Mouse (Mus musculus) liver, adult (tissue): Measurements from ENCODE around the gene Riok1.
A peak's percentile ranks its signal among the peaks of the same experiment; 100 is the strongest.

Source experiments
- GATA4 ChIP-seq: IDR thresholded peaks from 2 replicates; pipeline ENCODE4 v1.6.1; 2014; ENCODE audit warnings: mild to moderate bottlenecking, low read length; ENCODE audit not compliant: insufficient replicate concordance

The Riok1 gene

GRCm38 (mm10) chr13:38027618-38028248, 9.1 kb upstream of the Riok1 start:
- no peak for TF ChIP-seq GATA4

- TF ChIP-seq GATA4 = no peak
These were observed 8.4 kb upstream of the Riok1 start for GRCm38 (mm10) chr13:38028407-38028806.

DNA sequence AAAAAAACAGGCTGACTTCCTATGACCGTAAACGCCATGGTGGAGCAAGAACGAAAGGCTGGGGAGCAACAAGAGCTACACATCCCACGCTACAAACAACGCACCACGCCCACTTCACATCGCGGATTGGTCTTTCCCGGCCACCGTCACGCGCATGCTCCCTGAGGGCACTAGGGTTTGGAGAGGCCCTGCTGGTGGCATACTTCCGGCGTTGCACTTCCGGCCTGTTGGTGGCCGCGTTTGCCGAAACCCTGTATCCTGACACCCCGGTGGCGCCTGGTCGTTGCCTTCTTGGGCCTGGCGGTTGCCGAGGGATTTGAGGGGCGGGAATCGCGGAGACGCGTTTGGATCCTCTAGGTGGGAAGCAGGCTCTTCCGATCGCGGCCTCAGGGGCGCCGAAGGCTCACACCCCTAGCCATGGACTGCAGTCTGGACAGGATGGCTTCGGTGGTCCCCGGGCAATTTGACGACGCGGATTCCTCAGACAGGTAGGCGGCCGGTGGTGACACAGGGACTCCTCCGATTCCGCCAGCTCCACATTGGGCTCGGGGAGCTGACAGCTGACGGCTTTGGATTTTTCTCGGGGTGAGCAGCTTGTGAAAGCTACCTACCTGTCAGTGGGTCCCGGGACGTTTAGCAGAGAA, 371 bp downstream of the Riok1 start, which contains the start of gene Cage1:
Cage1 (minus strand) TSS at position 26 of the 644 bp plus-strand sequence.
- TF ChIP-seq GATA4 = peak; percentile 37; the same call in 1 of the 2 replicates

DNA sequence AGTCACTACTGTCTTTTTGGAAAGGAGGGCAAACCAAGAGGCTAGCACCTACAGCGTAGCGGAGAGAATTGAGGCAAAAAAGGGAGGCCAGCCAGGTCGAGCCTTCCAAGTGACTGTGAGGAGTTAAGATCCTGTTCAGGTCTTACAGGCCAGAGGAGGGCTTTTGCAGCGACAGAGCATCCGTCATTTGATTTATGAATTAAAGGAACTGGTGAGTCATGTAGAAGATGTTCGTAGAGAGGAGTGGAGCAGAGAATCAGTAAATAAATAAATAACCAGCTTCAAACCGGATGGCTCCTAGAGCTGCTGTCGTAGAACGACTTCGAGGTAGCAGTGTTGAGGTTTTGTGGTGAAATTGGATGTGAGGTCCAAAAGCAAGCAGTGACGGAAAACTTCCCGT, 1.0 kb downstream of the Riok1 start:
- TF ChIP-seq GATA4 = no peak

GRCm38 (mm10) chr13:38049888-38050287, 13.1 kb downstream of the Riok1 start:
- TF ChIP-seq GATA4 = no peak

GRCm38 (mm10) chr13:38062678-38063077, 25.9 kb downstream of the Riok1 start:
- TF ChIP-seq GATA4 = no peak

DNA sequence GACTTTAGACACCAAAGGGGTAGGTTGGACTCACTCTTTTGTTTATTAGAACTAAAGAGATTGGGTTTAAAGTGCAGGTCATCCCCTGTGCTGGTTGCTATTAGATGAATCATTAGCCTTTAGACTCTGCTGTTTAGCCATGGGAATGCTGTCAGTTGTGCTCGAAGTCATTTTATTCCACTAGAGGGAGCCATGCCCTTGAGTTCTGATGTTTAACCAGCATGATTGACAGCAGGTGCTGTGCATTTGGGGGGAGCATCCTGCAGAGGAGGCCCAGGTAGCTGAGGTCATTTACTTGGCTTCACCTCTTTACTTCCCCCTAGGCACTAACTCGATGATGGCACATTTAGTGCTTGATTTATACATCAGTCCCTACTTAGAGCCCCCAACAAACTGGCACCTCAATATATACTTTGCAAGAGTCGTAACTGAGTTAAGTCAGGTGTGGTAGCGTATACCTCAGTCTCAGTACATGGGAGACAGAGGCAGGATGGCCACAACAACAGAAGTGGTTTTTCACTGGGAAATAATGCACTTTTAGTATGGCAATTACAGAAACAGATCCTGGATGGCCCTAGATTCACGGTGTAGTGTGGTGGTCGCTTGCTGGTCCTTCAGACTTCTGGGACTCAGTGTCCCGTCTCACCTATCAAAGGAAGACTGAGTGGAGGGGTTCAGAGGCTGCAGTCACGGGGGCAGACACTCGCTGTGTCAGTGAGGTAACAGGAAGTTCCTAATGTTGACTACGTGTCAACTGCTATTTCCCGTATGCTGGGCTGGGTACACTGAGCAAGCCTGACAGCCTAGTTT, 28.3 kb downstream of the Riok1 start:
- TF ChIP-seq GATA4 = no peak

DNA sequence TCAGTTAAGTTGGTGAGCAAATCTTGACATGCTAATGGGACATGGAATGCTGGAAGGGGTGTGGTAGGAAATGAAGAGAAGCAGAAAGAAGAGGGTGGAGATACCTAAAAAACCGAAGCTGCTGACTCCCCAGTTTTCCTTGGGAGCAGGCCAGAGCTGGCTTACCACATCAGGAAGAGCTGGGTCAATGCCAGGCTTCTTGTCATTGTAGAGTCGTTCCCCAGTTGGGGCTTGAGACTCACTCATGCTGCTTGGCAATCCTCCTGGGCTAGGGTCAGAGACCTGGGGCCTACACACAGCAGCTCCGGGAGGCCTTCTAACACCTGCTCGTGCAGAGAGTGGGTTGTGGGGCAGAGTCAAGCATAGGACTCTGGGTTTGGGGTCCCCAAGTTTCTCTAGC, 34.1 kb downstream of the Riok1 start:
- no peak for TF ChIP-seq GATA4

DNA sequence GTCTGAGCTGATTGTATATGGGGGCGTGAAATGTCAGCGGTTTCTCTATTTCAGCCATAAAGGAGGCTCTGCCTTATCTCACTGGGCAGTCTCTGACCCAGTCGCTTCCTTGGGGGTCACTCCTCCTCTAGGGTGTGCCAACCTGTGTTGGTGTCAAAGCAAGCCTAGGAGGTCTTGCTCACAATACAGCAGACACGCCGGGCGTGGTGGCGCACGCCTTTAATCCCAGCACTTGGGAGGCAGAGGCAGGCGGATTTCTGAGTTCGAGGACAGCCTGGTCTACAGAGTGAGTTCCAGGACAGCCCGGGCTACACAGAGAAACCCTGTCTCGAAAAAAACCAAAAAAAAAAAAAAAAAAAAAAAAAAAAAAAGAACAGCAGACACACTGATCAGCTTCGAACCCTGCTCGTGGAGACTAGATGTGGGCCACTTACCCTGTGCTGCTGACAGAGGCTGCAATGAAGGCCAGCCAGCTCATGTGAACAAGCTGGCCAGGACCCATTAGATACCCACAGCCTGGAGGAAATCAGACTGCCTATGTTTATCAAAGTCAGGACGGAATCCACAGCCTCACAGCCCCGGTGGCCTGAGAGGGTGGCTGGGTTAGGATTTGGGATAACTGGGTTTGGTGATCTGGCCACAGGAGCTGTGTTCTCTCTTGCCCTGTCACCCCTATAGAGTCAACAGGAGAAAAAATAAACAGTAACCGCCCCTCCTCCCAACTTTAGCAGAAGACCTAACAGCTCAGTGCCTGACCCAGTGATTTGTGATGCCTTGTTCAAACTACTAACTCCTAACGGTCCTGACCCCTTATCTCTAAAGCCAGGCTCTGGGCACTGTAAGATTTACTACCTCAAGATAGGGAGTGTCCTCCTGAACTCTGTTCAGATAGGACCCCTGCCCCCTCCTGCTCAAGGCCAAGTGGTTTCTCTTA, 36.8 kb downstream of the Riok1 start:
- TF ChIP-seq GATA4 = no peak

GRCm38 (mm10) chr13:38074404-38074803, 37.6 kb downstream of the Riok1 start:
- no peak for TF ChIP-seq GATA4

DNA sequence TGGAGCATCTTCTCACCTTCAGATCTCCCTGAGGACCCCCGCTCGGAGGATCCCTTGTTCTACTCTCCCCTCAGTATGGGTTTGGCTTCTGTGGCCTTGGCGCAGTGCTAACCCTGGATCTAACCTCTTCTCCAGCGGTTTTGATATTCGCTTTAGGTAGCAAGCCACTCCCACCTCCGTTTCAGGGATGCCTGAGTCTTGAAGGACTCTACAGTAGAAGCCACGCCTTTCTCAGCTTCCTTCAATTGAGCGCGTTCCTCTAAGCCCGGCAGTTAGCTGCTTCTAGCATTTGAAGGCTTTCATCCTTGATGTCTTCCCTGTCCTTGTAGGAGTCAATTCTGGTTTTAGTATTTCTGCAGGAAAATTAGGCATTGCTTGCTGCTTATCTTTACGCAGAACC, 40.3 kb downstream of the Riok1 start:
- no peak for TF ChIP-seq GATA4

GRCm38 (mm10) chr13:38078836-38079235, 42.0 kb downstream of the Riok1 start:
- no peak for TF ChIP-seq GATA4

GRCm38 (mm10) chr13:38079366-38079765, 42.6 kb downstream of the Riok1 start:
- no peak for TF ChIP-seq GATA4

GRCm38 (mm10) chr13:38080014-38080413, 43.2 kb downstream of the Riok1 start:
- TF ChIP-seq GATA4 = no peak

DNA sequence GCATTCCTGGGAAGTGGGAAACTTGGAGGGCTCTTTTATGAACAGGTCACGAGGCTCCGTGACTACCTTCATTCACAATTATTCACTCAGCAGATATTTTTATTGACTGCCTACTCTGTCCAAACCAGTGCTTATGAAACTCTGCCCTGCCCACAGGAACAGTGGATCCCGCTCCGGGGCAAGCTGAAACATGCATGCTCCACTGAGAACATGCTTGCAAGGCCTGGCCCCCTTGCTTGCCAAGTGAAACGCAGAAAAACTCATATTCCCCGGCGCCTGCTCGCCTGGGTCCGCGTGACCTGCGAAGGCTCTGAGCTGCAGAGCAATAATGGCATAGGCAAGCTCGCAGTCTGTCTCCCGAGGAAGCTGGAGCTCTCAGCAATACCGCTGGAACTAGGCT, 43.9 kb downstream of the Riok1 start:
- no peak for TF ChIP-seq GATA4
